Mouse (Mus musculus): ENCODE data around the gene Hoxc12. TPM values are rescaled to one million over a fixed set of nuclear protein-coding genes. Genes with fewer than 3 reads are reported as not detected.

Gene Hoxc12
- total RNA-seq, 2 experiments from 2014 or later: not detected

DNA sequence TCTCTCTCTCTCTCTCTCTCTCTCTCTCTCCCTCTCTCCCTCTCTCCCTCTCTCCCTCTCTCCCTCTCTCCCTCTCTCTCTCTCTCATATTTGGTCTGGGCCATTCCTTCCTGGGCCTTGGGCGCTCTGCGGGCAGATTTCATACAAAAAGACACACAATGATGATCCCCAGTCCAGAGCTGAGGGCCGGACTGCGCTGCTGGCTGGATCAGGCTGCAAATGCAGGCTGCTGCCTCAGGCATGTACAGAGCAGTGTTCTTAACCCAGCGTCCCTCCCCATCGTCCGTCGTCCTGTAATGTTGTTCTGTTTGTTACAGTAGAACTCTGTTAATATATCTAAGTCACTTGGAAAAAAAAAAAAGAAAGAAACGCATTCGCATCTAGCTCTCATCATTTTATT lies 48.0 kb downstream of the Hoxc12 start:
- TF ChIP-seq CTCF (conservative IDR thresholded peaks at IDR 0.05): no peak
- no peak for DNase-seq (ENCODE audit: low spot score in 2 of 2)
- Histone ChIP-seq H3K27ac (no peak overlapping the region), H3K4me3 (no peak overlapping the region)

DNA sequence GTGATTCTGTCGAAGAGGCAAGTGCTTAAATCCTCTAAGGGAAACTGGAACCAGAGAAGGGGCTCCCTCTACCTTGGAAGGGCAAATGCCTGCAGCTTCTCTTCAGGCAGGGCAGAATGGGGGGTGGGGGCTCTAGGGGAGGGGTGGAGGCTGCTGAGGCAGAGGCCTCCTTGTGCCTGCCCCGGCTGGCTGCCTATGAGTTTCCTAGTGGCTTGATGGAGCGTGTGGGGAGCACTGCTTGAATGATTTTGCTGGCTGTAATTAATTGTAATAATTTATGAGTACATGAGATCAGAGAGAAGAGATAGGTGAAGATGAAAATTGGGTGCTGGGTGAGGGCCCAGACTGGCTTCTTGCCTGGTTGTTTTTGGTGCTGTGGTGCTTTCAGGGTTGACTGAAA lies 48.4 kb downstream of the Hoxc12 start:
- no peak overlapping the region for H3K27ac ChIP-seq
- no peak for TF ChIP-seq CTCF (conservative IDR thresholded peaks at IDR 0.05)
- no peak overlapping the region for H3K4me3 ChIP-seq
- DNase-seq (ENCODE audit: low spot score in 2 of 2): no peak

DNA sequence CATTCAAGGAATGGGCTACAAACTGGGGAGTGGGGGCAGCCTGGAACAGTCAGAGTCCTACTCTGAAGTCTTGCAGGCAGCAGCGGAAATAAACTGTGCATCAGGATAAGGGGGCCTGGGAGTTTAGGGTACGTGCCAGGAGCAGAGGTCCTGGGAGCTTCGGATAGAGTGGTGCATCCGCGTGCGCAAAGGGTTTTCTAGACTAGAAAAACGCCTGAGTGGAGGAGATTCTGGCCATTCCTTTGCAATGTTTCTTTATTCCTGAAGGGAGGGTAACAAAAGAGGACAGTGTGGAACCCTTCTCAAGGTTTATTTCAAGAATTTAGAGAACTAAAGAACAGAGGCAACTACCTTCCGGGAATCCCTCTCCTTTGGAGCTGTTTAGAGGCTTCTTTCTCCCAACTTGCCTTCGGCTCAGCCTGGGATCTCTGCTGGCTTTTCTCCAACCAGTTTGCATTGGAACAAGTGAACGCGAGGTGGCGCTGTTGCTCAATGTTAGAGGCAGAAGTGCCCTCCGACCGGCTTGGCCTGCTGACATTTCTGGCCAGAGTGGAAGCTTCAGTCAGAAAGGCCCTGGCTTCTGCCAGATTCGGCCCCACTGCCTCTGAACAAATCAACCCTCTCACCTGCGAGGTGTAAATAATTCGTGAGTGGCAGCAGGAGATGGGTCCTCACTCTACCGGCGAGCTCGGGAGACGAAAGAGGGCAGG lies 50.7 kb downstream of the Hoxc12 start:
- Histone ChIP-seq H3K4me3 (no peak overlapping the region), H3K27ac (no peak overlapping the region)
- DNase-seq (ENCODE audit: low spot score in 2 of 2): peak; percentile 58 to 87
- peak; percentile 93 for TF ChIP-seq CTCF (conservative IDR thresholded peaks at IDR 0.05)

DNA sequence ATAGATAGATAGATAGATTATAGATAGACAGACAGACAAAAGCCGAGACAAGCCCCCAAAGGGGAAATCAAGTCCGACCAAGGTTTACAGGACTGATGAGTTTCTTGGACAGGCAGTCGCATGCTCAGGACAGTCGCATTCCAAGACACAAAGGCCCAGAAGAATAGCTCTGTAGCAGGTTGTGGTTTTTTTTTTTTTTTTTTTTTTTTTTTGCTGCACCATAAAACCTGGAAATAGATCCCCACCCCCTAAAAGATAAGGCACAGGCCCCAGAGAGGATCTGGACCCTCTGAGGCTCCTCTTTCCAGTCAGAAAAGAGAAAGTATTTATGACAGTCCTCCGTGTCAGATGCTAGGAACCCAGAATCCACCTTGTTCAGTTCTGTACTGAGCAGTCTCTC lies 51.5 kb downstream of the Hoxc12 start:
- no peak for DNase-seq (ENCODE audit: low spot score in 2 of 2)
- H3K4me3 ChIP-seq: no peak overlapping the region
- no peak overlapping the region for H3K27ac ChIP-seq
- TF ChIP-seq CTCF (conservative IDR thresholded peaks at IDR 0.05): no peak

Small RNAs within 50 kb of the gene (microRNA-seq; reads per million reads assigned to microRNA genes)
- 0 to 0.32 reads per million in 2 experiments for gene Mir196a-2

Other genes with a start within 250 kb of the Hoxc12 start
- 10 to 100 TPM; 95.4 to 96.9 TPM for gene Calcoco1, start 214.6 kb upstream of the Hoxc12 start, total RNA-seq (2021)
- not detected for gene Hoxc13, start 15.7 kb upstream of the Hoxc12 start, total RNA-seq (2021)
- not detected for gene Hoxc11, start 17.7 kb downstream of the Hoxc12 start, total RNA-seq (2021)
- not detected for gene Hoxc10, start 30.0 kb downstream of the Hoxc12 start, total RNA-seq (2021)
- gene Hoxc5, start 30.7 kb downstream of the Hoxc12 start, total RNA-seq (2021): not detected
- not detected for gene Hoxc9, start 39.7 kb downstream of the Hoxc12 start, total RNA-seq (2021)
- gene Hoxc8, start 53.9 kb downstream of the Hoxc12 start, total RNA-seq (2021): not detected
- gene Hoxc6, start 61.5 kb downstream of the Hoxc12 start, total RNA-seq (2021): not detected
- not detected for gene Hoxc4, start 82.2 kb downstream of the Hoxc12 start, total RNA-seq (2021)
- gene Smug1, start 230.3 kb downstream of the Hoxc12 start, total RNA-seq (2021): 10 to 100 TPM; 17.9 to 18.2 TPM

Data from layer of hippocampus, adult 2 months (tissue).